Mouse (Mus musculus) lung, postnatal 25 days (tissue): ENCODE measurements around the gene Lce1a1.
A peak's percentile ranks its signal among the peaks of the same experiment; 100 is the strongest.

Experiments
- DNase-seq: peaks from one replicate; pipeline ENCODE4 v3.0.0; 2022; ENCODE audit warnings: low spot score

Gene Lce1a1

GRCm38 (mm10) chr3:92648207-92648606 lies at the start of gene Lce1a1:
Gene Lce1a1, minus strand, starts transcription at chr3:92648307.
- DNase-seq: no peak

GRCm38 (mm10) chr3:92694613-92695012 lies 46.5 kb upstream of the Lce1a1 start:
- DNase-seq: no peak

GRCm38 (mm10) chr3:92691688-92692087 lies 43.6 kb upstream of the Lce1a1 start:
- DNase-seq: no peak

DNA sequence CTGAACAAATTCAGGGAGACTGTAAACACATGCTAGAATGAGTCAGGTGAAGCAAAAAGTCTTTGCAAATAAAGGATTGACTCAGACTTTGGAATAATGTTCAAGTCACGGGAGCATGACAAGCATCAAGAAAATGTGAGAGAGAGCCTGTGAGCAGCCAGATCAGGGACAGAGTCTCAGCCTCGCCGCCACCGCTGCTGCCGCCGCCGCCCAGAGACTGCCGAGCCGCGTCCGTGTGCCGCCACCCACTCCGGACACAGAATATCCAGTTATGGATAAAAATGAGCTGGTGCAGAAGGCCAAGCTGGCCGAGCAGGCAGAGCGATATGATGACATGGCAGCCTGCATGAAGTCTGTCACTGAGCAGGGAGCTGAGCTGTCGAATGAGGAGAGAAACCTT lies 41.0 kb upstream of the Lce1a1 start:
- peak; percentile 7 for DNase-seq

DNA sequence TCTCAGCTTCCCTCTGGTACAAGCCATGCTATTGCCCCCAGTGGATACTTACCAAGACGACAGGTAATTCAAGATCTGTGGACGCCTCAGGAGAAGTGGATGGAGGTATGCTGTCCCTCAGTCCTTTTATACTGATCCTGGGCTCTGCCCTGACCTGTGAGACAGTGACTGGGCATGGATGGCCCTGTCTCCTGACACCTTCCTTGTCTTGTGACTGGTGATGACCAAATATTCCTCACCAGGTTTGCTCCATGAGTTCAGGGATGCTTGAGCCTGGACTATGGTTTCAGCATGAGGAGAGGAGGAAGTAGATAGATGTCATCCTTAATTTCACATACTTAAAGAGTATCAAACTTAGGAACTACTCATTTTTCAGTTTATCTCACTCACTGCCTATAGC lies 39.0 kb upstream of the Lce1a1 start, which contains the start of gene Lce1d:
Lce1d (minus strand) TSS at position 101 of the 400 bp plus-strand sequence.
- no peak for DNase-seq

GRCm38 (mm10) chr3:92678947-92679346 lies 30.8 kb upstream of the Lce1a1 start, which contains the start of gene Lce1c:
Gene Lce1c, plus strand, starts transcription at chr3:92679247.
- DNase-seq: no peak

- DNase-seq: no peak
These were observed 22.1 kb upstream of the Lce1a1 start, which contains the start of gene Lce1a2 for GRCm38 (mm10) chr3:92670215-92670614. Gene Lce1a2, minus strand, starts transcription at chr3:92670315.

GRCm38 (mm10) chr3:92656826-92657225 lies 8.7 kb upstream of the Lce1a1 start, which contains the start of gene Lce1b:
Gene Lce1b, minus strand, starts transcription at chr3:92656926.
- no peak for DNase-seq

DNA sequence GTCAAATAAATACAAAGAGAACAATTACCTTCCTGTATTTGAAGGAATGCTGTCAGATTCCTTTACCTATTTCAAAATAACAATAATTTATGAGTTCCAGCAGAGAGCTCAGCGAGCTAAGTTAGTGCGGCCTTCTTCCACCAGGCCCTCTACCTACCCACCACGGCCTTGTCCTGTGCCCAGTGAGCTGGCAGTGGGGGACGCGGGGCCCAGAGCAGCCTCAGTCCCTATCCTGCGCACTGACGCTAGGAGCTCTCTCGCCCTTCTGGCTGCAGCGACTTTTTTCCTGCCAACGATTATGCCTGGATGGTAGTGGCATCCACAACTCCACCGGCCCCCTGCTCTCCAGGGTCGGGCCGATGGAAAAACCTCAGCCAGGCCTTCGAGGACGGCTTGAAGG lies 8.3 kb downstream of the Lce1a1 start:
- DNase-seq: no peak

DNA sequence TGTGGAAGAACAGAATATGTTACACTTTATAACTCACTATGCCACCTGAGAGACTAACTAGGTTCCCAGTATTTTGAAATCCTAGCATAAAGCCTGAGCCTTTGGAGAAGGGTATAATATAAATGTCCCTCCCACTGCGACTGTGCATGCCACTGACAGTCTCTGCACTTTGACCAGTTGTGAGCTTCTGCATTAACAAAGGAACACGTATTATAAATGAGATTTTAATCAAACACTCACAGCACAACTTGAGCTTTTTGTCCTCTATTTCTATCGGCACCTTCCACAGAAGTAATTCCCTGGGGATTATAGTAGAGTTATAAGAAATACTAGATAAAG lies 9.5 kb downstream of the Lce1a1 start:
- no peak for DNase-seq

DNA sequence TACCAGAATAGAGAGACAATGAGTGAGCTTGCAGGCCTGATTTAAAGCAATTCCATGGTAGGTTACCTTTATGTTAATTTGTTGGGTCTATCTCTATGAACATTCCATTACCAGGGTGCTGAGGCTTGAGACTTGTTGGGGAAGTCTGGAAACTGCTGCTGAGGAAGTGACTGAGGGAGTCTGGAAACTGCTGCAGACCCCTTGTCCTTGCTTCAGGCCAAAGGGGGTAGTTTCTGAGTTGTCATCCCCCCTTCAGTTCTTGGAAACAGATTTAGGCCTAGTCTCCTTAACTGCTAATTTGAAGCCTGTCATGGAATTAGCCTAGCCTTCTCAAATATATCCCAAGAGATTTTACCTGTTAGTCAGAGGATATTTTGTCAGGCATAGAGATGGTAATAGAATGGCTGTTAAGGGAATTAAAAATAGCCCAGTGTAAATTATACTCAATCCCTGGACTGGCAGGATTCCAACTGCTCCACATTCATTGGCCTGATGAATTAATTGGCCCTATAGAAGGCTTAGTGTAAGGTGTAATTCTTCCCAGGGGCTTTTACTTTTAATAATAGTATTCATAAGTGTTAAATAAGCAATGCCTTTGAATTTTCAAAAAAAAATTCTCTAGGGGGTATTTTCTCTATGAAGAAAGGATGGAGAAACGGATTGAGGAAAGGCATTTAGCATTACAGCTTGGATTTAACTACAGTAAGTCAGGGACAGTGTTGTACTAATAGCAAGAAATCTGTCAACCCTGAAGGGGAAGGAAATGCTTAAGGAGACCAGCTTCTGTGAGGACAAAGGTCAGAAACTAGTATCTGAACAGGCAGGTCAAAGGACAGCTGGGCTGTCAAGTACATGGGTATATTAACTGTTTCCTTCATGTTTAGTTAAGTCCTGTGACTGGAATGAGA lies 10.1 kb downstream of the Lce1a1 start:
- DNase-seq: no peak

DNA sequence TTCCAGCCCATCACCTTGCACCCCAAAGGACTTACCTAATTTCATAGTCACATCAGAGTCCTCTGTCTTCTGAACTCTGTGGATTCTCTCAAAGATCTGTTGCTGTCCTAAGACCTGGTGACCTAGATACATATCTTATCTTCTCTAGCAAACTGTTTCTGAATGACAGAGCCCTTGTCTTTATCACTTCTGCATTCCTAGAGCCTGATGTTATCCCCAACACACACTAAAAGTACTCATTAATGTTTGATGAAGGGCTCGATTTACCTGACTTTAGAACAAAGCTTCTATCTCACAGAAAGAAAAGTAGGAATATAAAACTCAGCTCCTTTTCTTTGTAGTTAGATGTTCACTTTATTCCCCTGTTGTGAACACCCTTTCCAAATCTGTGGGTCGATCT lies 26.5 kb downstream of the Lce1a1 start, which contains the start of gene Lce6a:
Lce6a (minus strand) TSS at position 101 of the 400 bp plus-strand sequence.
- no peak for DNase-seq

GRCm38 (mm10) chr3:92609804-92610203 lies 38.3 kb downstream of the Lce1a1 start:
- no peak for DNase-seq

GRCm38 (mm10) chr3:92607392-92607791 lies 40.7 kb downstream of the Lce1a1 start, which contains the start of gene 2210017I01Rik:
Gene 2210017I01Rik, minus strand, starts transcription at chr3:92607492.
- no peak for DNase-seq

- DNase-seq: peak; percentile 10
These were observed 45.9 kb downstream of the Lce1a1 start for GRCm38 (mm10) chr3:92602169-92602568.

DNA sequence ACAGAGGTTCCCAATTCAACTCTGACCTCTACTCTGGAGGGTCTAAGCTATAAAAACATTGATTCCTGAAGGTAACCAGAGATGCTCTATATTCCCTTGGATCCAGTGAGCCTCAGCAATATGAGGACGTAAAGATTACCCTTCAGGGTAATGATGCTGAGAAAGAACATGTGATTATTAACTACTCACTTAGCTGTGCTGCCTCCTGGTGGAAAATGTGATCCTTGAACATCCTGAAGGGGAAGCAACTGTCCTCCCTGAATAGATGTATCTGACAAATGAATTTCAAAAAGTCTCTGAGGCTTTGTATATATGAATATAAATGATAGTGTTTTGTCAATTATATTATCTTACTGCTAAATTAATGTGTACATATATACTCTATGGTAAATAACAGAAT lies 47.7 kb downstream of the Lce1a1 start:
- DNase-seq: no peak

- DNase-seq: no peak
These were observed 48.1 kb downstream of the Lce1a1 start for GRCm38 (mm10) chr3:92599973-92600372.

GRCm38 (mm10) chr3:92598429-92598828 lies 49.7 kb downstream of the Lce1a1 start:
- no peak for DNase-seq
